Mouse (Mus musculus): Measurements from ENCODE around the gene Gm49661. TPM values are rescaled to one million over a fixed set of nuclear protein-coding genes. Genes with fewer than 3 reads are reported as not detected.

Gene Gm49661
- polyA plus RNA-seq, 1 experiment from 2014 or later = 1.1 TPM

DNA sequence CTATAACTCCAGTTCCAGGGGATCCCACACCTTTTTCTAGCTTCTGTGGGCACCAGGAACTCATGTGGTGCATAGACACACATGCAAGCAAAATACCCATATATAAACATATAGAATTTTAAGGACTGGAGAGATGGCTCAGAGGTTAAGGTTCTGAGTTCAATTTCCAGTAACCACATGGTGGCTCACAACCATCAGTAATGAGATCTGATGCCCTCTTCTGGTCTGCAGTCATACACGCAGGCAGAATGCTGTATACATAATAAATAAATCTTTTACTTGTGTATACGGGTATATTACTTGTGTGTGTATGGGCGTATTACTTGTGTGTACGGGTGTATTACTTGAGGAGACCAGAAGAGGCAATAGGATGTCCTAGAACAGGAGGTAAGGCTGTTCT is 5.3 kb downstream of the Gm49661 start:
- H3K4me2 ChIP-seq (replicated peaks; ENCODE audit: low read depth, low read length) = no peak overlapping the region
- no peaks in the 10 kb centered on the region for H3K36me3 ChIP-seq (ENCODE audit: insufficient read depth, low read length)
- WGBS = 81% methylated on average over 4 of the region's 4 CpGs
- no peak overlapping the region for H3K4me3 ChIP-seq (ENCODE audit: low read depth, low read length)
- no peaks in the 10 kb centered on the region for H3K27me3 ChIP-seq (replicated peaks; ENCODE audit: insufficient read depth, low read length)
- peak; percentile 24; the same call in 1 of the 2 replicates for TF ChIP-seq CTCF (IDR thresholded peaks at IDR 0.05)
- TF ChIP-seq EP300 (IDR thresholded peaks at IDR 0.05) = no peak
- no peaks in the 10 kb centered on the region for H3K9me3 ChIP-seq (ENCODE audit: low read length)
- ATAC-seq (no peak), DNase-seq (ENCODE audit: low spot score) (no peak)
- H3K9ac ChIP-seq (replicated peaks; ENCODE audit: low read depth) = no peak overlapping the region
- no peak overlapping the region for H3K27ac ChIP-seq (ENCODE audit: low read length)
- peaks cover 14% of the 10 kb centered on the region; the same call in 1 of the 2 replicates for H3K4me1 ChIP-seq (ENCODE audit: insufficient read depth, low read depth, low read length)

GRCm38 (mm10) chr8:84959811-84960210 is 9.4 kb downstream of the Gm49661 start:
- H3K4me2 ChIP-seq (replicated peaks; ENCODE audit: low read depth, low read length) = no peak overlapping the region
- no peaks in the 10 kb centered on the region for H3K36me3 ChIP-seq (ENCODE audit: insufficient read depth, low read length)
- no peak overlapping the region for H3K9ac ChIP-seq (replicated peaks; ENCODE audit: low read depth)
- H3K9me3 ChIP-seq (ENCODE audit: low read length) = no peaks in the 10 kb centered on the region
- 84% methylated on average over 7 of the region's 7 CpGs for WGBS
- H3K4me3 ChIP-seq (ENCODE audit: low read depth, low read length) = no peak overlapping the region
- H3K4me1 ChIP-seq (ENCODE audit: insufficient read depth, low read depth, low read length) = no peaks in the 10 kb centered on the region
- no peak for TF ChIP-seq EP300 (IDR thresholded peaks at IDR 0.05)
- no peak overlapping the region for H3K27ac ChIP-seq (ENCODE audit: low read length)
- H3K27me3 ChIP-seq (replicated peaks; ENCODE audit: insufficient read depth, low read length) = no peaks in the 10 kb centered on the region
- ATAC-seq (no peak), DNase-seq (ENCODE audit: low spot score) (no peak)

GRCm38 (mm10) chr8:84956768-84957167 is 12.5 kb downstream of the Gm49661 start:
- no peak overlapping the region for H3K27ac ChIP-seq (ENCODE audit: low read length)
- no peak overlapping the region for H3K9ac ChIP-seq (replicated peaks; ENCODE audit: low read depth)
- H3K27me3 ChIP-seq (replicated peaks; ENCODE audit: insufficient read depth, low read length) = no peaks in the 10 kb centered on the region
- no peak for ATAC-seq
- TF ChIP-seq CTCF (IDR thresholded peaks at IDR 0.05) = peak; percentile 85
- no peak for TF ChIP-seq EP300 (IDR thresholded peaks at IDR 0.05)
- no peak overlapping the region for H3K4me2 ChIP-seq (replicated peaks; ENCODE audit: low read depth, low read length)
- H3K4me1 ChIP-seq (ENCODE audit: insufficient read depth, low read depth, low read length) = no peaks in the 10 kb centered on the region
- DNase-seq (ENCODE audit: low spot score) = peak; percentile 71
- no peaks in the 10 kb centered on the region for H3K9me3 ChIP-seq (ENCODE audit: low read length)
- WGBS = 44% methylated on average over 2 of the region's 2 CpGs
- no peak overlapping the region for H3K4me3 ChIP-seq (ENCODE audit: low read depth, low read length)
- H3K36me3 ChIP-seq (ENCODE audit: insufficient read depth, low read length) = no peaks in the 10 kb centered on the region

- DNase-seq (ENCODE audit: low spot score) (peak; percentile 56), ATAC-seq (peak; percentile 77)
- no peaks in the 10 kb centered on the region for H3K4me1 ChIP-seq (ENCODE audit: insufficient read depth, low read depth, low read length)
- no peak overlapping the region for H3K27ac ChIP-seq (ENCODE audit: low read length)
- TF ChIP-seq EP300 (IDR thresholded peaks at IDR 0.05) = no peak
- no peak for TF ChIP-seq CTCF (IDR thresholded peaks at IDR 0.05)
- no peaks in the 10 kb centered on the region for H3K9me3 ChIP-seq (ENCODE audit: low read length)
- WGBS = 9% methylated on average over 18 of the region's 18 CpGs
- peaks cover 8% of the 10 kb centered on the region; the same call in 1 of the 2 replicates for H3K27me3 ChIP-seq (replicated peaks; ENCODE audit: insufficient read depth, low read length)
- no peak overlapping the region for H3K4me3 ChIP-seq (ENCODE audit: low read depth, low read length)
- H3K9ac ChIP-seq (replicated peaks; ENCODE audit: low read depth) = no peak overlapping the region
- peak overlapping the region; percentile 27; the same call in 1 of the 2 replicates for H3K4me2 ChIP-seq (replicated peaks; ENCODE audit: low read depth, low read length)
- no peaks in the 10 kb centered on the region for H3K36me3 ChIP-seq (ENCODE audit: insufficient read depth, low read length)
These were observed 16.5 kb downstream of the Gm49661 start for GRCm38 (mm10) chr8:84952612-84953255.

GRCm38 (mm10) chr8:84949753-84950152 is 19.5 kb downstream of the Gm49661 start:
- peaks cover 35% of the 10 kb centered on the region for H3K27me3 ChIP-seq (replicated peaks; ENCODE audit: insufficient read depth, low read length)
- H3K36me3 ChIP-seq (ENCODE audit: insufficient read depth, low read length) = no peaks in the 10 kb centered on the region
- TF ChIP-seq EP300 (IDR thresholded peaks at IDR 0.05) (no peak), CTCF (IDR thresholded peaks at IDR 0.05) (no peak)
- H3K27ac ChIP-seq (ENCODE audit: low read length) = no peak overlapping the region
- no peak overlapping the region for H3K9ac ChIP-seq (replicated peaks; ENCODE audit: low read depth)
- DNase-seq (ENCODE audit: low spot score) (no peak), ATAC-seq (no peak)
- no peaks in the 10 kb centered on the region for H3K4me1 ChIP-seq (ENCODE audit: insufficient read depth, low read depth, low read length)
- H3K9me3 ChIP-seq (ENCODE audit: low read length) = no peaks in the 10 kb centered on the region
- no peak overlapping the region for H3K4me2 ChIP-seq (replicated peaks; ENCODE audit: low read depth, low read length)
- H3K4me3 ChIP-seq (ENCODE audit: low read depth, low read length) = no peak overlapping the region
- WGBS = 18% methylated on average over 12 of the region's 12 CpGs

GRCm38 (mm10) chr8:84947241-84947545 is 22.0 kb downstream of the Gm49661 start:
- no peak for TF ChIP-seq EP300 (IDR thresholded peaks at IDR 0.05)
- no peak for TF ChIP-seq CTCF (IDR thresholded peaks at IDR 0.05)
- Histone ChIP-seq H3K4me2 (replicated peaks; ENCODE audit: low read depth, low read length) (no peak overlapping the region), H3K9ac (replicated peaks; ENCODE audit: low read depth) (no peak overlapping the region), H3K27me3 (replicated peaks; ENCODE audit: insufficient read depth, low read length) (peaks cover 48% of the 10 kb centered on the region), H3K36me3 (ENCODE audit: insufficient read depth, low read length) (no peaks in the 10 kb centered on the region), H3K4me1 (ENCODE audit: insufficient read depth, low read depth, low read length) (no peaks in the 10 kb centered on the region), H3K4me3 (ENCODE audit: low read depth, low read length) (no peak overlapping the region), H3K9me3 (ENCODE audit: low read length) (no peaks in the 10 kb centered on the region), H3K27ac (ENCODE audit: low read length) (no peak overlapping the region)
- WGBS = 14% methylated on average over 9 of the region's 9 CpGs
- ATAC-seq (peak; percentile 33; the same call in 1 of the 2 replicates), DNase-seq (ENCODE audit: low spot score) (peak; percentile 58)
